Mouse (Mus musculus) midbrain, postnatal 0 days (tissue): ENCODE measurements around the gene Cab39. TPM values are rescaled to one million over a fixed set of nuclear protein-coding genes. Genes with fewer than 3 reads are reported as not detected.

Experiments
- ATAC-seq: fragments of 200-750 bp; cut with Nextera tagmentation; 2 replicates; pipeline ENCODE4 v1.8.0; 2017; ENCODE audit warnings: moderate number of reproducible peaks, mild to moderate bottlenecking, moderate TSS enrichment, moderate library complexity; ENCODE audit not compliant: low FRiP score
- DNase-seq: peaks from one replicate; pipeline ENCODE4 v3.0.0-alpha.2; 2015; ENCODE audit warnings: low spot score
- H3K27ac ChIP-seq: fragments of 300-500 bp; sonication (generic); 2 replicates; pipeline ENCODE4 v1.5.1; 2014; ENCODE audit warnings: low read depth, mild to moderate bottlenecking, low read length, mixed read lengths
- H3K27me3 ChIP-seq: fragments of 300-500 bp; sonication (generic); 2 replicates; pipeline ENCODE4 v1.6.1; 2014; ENCODE audit warnings: low read length, control low read depth, mixed read lengths; ENCODE audit not compliant: insufficient read depth
- H3K36me3 ChIP-seq: fragments of 300-500 bp; sonication (generic); 2 replicates; pipeline ENCODE4 v1.6.1; 2014; ENCODE audit warnings: low read length, control low read depth, mixed read lengths; ENCODE audit not compliant: insufficient read depth
- H3K4me1 ChIP-seq: fragments of 300-500 bp; sonication (generic); 2 replicates; pipeline ENCODE4 v1.6.1; 2014; ENCODE audit warnings: mild to moderate bottlenecking, control low read depth, antibody characterized with exemption, low read length, mixed read lengths; ENCODE audit not compliant: insufficient read depth
- H3K4me2 ChIP-seq: fragments of 300-500 bp; sonication (generic); 2 replicates; pipeline ENCODE4 v1.6.1; 2014; ENCODE audit warnings: low read depth, mild to moderate bottlenecking, low read length, mixed read lengths; ENCODE audit not compliant: poor library complexity, severe bottlenecking
- H3K4me3 ChIP-seq: fragments of 300-500 bp; sonication (generic); 2 replicates; pipeline ENCODE4 v1.5.1; 2014; ENCODE audit warnings: low read depth, mild to moderate bottlenecking, low read length, moderate library complexity
- H3K9ac ChIP-seq: fragments of 300-500 bp; sonication (generic); replicated peaks from 2 replicates; pipeline ENCODE4 v1.6.1; 2014; ENCODE audit warnings: mild to moderate bottlenecking, low read length, moderate library complexity, mixed read lengths; ENCODE audit not compliant: poor library complexity, severe bottlenecking
- H3K9me3 ChIP-seq: fragments of 300-500 bp; sonication (generic); 2 replicates; pipeline ENCODE4 v1.6.1; 2016; ENCODE audit warnings: low read length, control low read depth
- CTCF ChIP-seq: IDR thresholded peaks from 2 replicates; pipeline ENCODE4 v1.5.1; 2016; ENCODE audit warnings: antibody characterized with exemption, mild to moderate bottlenecking
- WGBS: fragments of 180-500 bp; shearing (Covaris S2); extraction: QIAGEN DNeasy Blood & Tissue Kit; methylation state at CpG from one replicate; pipeline ENCODE4 v1.1.7; 2014; 5-methylcytosine and 5-hydroxymethylcytosine counted together
- polyA plus RNA-seq: library from polyadenylated mRNA; unstranded; fragments of >200 nt; fragmentation: Nextera tagmentation; extraction: Ambion mirVana; gene quantifications from 2 replicates; pipeline ENCODE4 v1.2.1, GENCODE M21; 2015
- total RNA-seq: library from RNA; depleted of rRNA; stranded (reverse); fragments of >200 nt; gene quantifications from 2 replicates; pipeline ENCODE4 v1.2.3, GENCODE M21; 2014; rRNA removed

Gene Cab39
- total RNA-seq (167 and 185 TPM in 2 replicates), polyA plus RNA-seq (40.3 and 45.9 TPM in 2 replicates)

DNA sequence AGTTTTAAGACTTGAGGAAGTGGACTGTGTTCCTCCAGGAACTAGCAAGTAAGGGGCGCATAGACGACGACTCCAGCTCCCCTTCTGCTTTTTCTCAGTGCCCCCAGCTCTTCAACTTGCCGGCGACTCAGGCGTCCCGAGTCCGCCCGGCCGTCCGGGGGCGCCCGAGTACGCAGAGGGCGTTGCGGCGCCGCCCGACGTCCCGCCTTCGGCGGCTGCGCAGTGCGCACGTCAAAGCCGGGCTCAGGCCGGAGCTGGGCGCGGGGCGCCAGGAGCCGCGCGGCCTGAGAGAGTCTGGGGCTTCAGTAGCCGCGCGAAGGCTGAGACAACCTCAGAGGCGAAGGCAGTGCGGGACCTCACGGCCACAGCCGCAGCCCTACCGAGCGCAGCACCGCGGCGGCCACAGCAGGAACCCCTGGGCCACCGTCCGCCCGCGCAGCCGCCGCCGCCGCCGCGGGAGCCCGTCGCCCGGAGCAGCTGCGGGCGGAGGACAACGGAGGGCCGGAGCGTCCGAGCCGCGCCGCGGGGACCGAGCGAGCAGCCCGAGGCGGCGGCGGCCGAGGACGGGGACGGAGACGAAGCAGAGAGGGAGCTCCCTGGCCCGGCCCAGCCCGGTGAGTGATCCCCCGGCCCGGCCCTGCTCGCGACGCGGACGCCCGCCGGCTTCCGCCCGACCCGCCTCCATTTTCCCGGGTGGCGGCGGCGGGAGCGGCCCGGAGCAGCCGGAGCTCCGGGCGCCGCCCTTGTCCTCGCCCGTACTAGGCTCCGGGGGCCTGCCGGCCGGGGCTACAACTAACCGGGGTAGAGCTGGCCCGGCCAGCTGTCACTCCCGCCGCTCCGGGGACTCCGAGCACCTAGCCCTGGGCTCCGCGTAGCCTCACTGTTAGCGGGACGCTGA, at the start of gene Cab39:
Gene Cab39 (plus strand): TSS at position 234 of the 898 bp plus-strand sequence.
- Histone ChIP-seq H3K4me2 (peak within 1 kb of the TSS; percentile 74), H3K9ac (peak within 1 kb of the TSS; percentile 97), H3K27me3 (no peaks in the 10 kb centered on the region), H3K27ac (peak within 1 kb of the TSS; percentile 94), H3K36me3 (no peaks in the 10 kb centered on the region), H3K4me1 (no peaks in the 10 kb centered on the region; the same call in 1 of the 2 replicates), H3K4me3 (peak within 1 kb of the TSS; percentile 99), H3K9me3 (no peaks in the 10 kb centered on the region)
- DNase-seq (peak; percentile 93), ATAC-seq (peak; percentile 96)
- WGBS = under 1% methylated on average over 63 of the region's 118 CpGs
- TF ChIP-seq CTCF = peak; percentile 77

DNA sequence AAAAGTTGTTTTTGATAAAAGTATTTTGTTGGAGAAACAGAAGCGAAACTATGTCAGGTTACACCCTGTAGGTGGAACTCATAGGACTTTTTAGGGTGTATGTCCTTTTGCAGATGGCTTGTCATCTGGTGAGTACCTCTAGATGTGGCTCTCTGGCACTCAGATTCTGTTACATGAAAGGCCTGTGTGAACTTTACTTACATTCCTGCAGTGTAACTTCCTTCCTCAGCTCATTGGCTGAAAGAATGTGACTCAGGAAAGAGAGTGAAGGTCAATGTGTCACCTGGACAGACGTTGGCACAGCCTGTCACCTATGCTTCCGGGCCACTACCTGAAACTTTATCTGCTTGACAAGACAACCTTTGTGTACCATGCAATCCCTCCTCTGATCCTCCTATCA, 48.7 kb upstream of the Cab39 start:
- no peak for TF ChIP-seq CTCF
- Histone ChIP-seq H3K36me3 (no peaks in the 10 kb centered on the region), H3K27me3 (no peaks in the 10 kb centered on the region), H3K4me2 (no peak overlapping the region), H3K27ac (no peak overlapping the region), H3K4me3 (no peak overlapping the region), H3K9me3 (no peaks in the 10 kb centered on the region), H3K4me1 (no peaks in the 10 kb centered on the region), H3K9ac (no peak overlapping the region)
- no peak for ATAC-seq
- WGBS = 92% methylated on average over 3 of the region's 3 CpGs
- DNase-seq = no peak

DNA sequence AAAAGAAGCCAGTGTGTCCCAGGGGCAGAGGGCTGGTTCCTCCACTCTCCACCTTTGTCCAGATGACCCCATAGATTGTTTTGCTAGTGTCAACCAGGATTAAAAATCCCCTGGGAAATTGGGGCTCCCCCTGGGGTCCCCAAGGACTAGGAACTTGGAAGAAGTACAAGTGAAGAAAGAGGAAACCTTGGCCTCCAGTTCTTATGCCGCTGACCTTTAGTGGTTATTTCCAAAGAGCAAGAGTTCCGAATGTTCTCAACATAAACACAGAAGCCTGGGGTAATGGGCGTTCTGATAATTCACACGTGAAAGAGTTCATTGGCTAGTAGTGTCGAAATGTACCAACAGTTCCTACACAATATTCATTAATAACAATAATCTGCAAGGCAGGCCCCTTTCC, 46.7 kb upstream of the Cab39 start:
- no peak overlapping the region for H3K9ac ChIP-seq
- H3K27me3 ChIP-seq = no peaks in the 10 kb centered on the region
- 89% methylated on average over 5 of the region's 5 CpGs for WGBS
- no peaks in the 10 kb centered on the region for H3K36me3 ChIP-seq
- H3K4me2 ChIP-seq = no peak overlapping the region
- DNase-seq = no peak
- no peak overlapping the region for H3K4me3 ChIP-seq
- H3K4me1 ChIP-seq = no peaks in the 10 kb centered on the region
- H3K27ac ChIP-seq = no peak overlapping the region
- no peak for TF ChIP-seq CTCF
- no peaks in the 10 kb centered on the region for H3K9me3 ChIP-seq
- ATAC-seq = no peak

DNA sequence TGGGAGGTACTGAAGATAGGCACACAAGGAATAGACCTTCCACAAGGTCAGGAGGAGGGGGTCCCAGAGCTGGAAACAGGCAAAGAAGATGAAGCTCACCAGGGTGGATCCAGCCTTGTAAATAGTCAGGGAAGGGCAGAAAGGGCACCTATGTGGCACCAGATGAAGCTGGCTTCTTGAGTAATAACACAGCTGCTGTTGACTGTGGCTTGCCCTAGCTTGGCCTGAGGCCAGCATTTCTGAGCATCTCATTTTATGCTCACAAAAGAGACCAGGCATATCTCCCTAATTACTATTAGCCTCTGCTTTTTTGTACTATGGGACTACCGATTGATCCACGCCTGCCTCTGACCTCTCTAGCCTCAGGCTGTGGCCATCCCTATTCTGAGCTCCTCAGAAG, 43.4 kb upstream of the Cab39 start:
- ATAC-seq (no peak), DNase-seq (no peak)
- Histone ChIP-seq H3K4me1 (no peaks in the 10 kb centered on the region), H3K4me2 (no peak overlapping the region), H3K9ac (no peak overlapping the region), H3K27ac (no peak overlapping the region), H3K36me3 (no peaks in the 10 kb centered on the region), H3K9me3 (no peaks in the 10 kb centered on the region), H3K4me3 (no peak overlapping the region), H3K27me3 (no peaks in the 10 kb centered on the region)
- TF ChIP-seq CTCF = no peak
- 75% methylated on average over 2 of the region's 2 CpGs for WGBS

DNA sequence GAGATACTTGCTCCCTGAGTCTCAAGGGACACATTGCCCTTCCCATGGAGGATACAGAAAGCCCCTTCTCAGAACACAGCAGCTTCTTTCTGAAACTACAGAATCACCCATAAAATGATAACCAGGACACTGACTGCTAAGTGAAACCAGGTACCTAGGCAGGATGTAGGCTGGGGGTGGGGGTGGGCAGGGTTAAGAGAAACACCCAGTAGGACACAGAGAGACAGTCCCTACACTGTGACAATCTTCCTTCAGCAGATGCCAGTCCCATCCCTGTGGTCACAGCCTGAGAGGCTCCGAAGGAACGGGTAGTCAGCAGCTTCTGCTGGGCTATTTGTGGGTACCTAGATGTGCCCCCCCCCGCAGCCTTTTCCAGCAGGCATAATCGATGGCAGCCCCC, 42.6 kb upstream of the Cab39 start:
- Histone ChIP-seq H3K4me3 (no peak overlapping the region), H3K27me3 (no peaks in the 10 kb centered on the region), H3K9me3 (no peaks in the 10 kb centered on the region), H3K4me1 (no peaks in the 10 kb centered on the region), H3K9ac (no peak overlapping the region), H3K27ac (no peak overlapping the region), H3K4me2 (no peak overlapping the region), H3K36me3 (no peaks in the 10 kb centered on the region)
- ATAC-seq (no peak), DNase-seq (no peak)
- 94% methylated on average over 4 of the region's 4 CpGs for WGBS
- no peak for TF ChIP-seq CTCF

DNA sequence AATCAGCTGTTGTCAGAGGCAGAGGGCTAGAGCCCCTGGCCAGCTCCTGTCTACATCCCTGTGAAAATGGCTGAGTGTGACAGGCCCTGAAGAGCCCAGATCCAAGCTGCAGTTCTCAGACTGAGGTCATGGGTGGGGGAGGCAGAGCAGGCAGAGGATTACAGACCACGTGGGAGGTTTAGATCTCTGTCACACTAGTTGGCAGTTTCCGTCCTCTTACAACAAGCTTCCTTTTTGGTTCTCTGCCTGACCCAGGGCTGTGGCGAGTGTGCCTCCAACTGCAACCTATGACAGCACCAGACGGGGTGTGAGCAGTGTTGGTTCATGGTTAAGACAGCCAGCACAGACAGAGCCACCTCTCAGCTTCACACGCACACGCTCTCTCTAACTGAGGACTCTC, 41.7 kb upstream of the Cab39 start:
- Histone ChIP-seq H3K36me3 (no peaks in the 10 kb centered on the region), H3K4me1 (no peaks in the 10 kb centered on the region), H3K27ac (no peak overlapping the region), H3K4me3 (no peak overlapping the region), H3K9me3 (no peaks in the 10 kb centered on the region), H3K4me2 (no peak overlapping the region), H3K27me3 (no peaks in the 10 kb centered on the region), H3K9ac (no peak overlapping the region)
- 35% methylated on average over 6 of the region's 6 CpGs for WGBS
- no peak for TF ChIP-seq CTCF
- DNase-seq (peak; percentile 31), ATAC-seq (peak; percentile 82)
